Mouse (Mus musculus): Measurements from ENCODE around the gene 4930562C15Rik.

The 4930562C15Rik gene

DNA sequence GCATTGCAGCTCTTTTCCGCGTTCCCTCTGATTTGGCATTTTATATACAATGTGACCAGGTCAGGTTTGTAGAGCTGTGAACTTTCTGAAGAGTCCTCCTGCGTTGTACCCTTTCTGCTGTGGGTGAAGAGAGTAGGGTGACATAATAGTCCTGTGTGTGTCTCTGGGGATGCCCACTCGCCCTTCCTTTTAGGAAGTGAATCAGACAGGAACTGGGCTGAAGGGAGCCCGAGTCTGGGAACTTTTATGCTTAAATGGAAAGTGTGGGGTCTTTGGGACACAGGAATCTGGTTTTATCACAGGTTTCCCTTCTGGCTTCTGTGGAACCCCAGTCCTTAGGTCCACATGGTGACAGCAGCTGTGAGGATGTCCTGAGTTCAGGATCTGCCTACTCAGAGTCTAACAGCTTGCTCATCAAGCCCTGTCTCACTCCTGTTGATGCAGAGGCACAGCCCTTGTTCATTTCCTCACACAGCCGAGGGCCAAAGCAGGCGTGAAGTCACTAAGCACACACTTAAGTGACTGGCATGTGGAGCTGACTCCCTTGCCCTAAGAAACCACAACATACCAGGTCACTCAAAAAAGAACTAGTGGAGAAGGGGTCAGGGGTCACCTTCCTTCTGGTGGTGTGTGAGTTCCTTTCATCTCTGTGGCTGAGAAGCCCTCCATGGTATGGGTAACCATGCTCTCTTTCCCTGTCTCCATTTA is 59.1 kb downstream of the 4930562C15Rik start:
- DNase-seq, result no peak

DNA sequence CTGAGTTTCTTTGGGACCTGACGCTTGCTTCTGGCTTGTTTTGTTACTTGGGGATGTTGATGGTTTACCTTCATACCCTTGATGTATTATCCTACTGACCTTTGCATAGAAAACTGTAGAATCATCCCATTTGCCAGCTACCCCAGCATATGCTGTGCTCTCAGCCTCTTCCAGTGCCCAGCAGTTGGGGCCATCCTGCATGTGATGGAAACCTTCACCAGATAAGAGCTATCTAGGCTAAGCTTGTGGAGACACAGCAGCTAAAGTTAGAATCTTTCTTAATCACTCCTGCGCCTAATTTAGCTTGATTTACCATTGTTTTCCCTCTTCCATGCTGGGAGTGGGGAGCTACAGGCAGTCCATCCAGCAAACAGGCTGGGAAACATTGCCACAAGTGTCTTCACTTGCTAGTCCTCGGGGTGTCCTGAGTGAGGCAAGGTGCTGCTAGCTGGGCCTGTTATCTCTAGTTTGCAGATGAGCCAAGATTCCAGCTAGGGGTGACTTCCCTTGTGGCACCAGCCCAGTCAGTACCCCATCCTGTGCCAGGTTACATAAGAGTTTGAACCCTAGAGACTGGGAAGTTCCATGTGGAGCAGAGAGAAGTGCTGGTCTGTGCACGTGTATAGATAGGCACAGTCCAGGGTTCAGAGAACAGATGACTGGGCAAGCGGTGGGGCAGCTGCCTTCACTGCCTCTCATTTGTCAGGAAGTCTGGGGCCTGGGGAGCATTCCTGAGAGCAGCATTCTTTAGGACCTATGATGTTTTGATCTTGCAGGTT is 61.2 kb downstream of the 4930562C15Rik start:
- DNase-seq, result peak; percentile 46 to 50

DNA sequence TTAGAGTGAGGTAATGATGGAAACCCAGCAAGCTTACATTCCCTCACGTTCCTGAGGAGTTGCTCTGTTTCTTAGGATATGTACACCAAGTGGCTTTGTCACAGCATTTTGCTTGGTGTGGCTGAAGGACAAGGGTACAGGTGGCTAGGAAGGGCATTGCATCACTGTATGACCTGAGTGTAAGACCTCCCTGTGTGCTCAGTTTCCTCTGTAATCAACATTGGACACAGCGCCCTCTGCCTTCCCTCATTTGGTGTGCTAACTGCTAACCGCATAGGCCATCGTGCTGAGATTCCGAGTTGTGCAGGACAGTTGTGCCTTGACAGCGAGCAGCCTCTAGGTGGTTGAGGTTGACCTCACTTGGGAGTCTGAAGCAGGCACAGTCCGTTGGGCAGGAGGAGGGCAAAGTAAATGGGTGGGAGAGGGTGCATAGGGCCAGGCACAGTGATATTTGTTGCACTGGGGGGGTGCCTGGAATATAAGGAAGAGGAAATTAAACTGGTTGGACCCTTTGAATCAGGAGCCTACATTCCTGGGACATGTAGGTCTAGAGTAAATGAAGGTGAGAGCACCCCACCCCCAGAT is 62.0 kb downstream of the 4930562C15Rik start:
- DNase-seq, result no peak

GRCm38 (mm10) chr16:4898881-4899280 is 63.7 kb downstream of the 4930562C15Rik start:
- DNase-seq, result peak; percentile 40 to 51

GRCm38 (mm10) chr16:4899711-4900110 is 64.5 kb downstream of the 4930562C15Rik start:
- no peak for DNase-seq

GRCm38 (mm10) chr16:4901167-4901566 is 66.0 kb downstream of the 4930562C15Rik start:
- no peak for DNase-seq

GRCm38 (mm10) chr16:4902390-4902789 is 67.2 kb downstream of the 4930562C15Rik start:
- no peak for DNase-seq

DNA sequence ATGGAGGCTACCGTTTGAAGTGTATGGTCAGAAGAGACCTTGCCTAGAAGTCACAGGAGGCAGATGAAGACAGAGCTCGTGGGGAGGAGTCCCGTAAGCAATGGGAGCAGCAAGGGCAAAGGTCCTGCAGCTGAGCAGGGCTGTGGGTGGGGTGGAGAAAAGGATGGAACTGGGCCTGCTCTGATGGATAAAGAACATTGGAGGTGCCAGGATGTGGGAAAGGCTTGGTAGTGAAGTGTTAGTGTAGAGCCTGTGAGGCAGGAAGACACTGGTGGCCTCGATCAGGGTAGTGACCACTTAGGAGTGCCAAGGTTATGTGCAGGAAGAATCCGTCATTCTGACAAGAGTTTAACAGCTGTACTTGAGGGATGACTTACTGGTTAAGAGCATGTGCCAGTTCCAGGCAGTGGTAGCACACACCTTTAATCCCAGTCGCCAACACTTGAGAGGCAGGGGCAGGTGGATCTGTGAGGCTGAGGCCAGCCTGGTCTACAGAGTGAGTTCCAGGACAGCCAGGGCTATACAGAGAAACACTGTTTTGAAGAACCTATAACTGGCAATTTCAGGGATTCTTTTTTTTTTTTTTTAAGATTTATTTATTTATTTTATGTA is 68.4 kb downstream of the 4930562C15Rik start:
- DNase-seq, result no peak

- DNase-seq, result no peak
Measured at GRCm38 (mm10) chr16:4904878-4905277, 69.7 kb downstream of the 4930562C15Rik start.

DNA sequence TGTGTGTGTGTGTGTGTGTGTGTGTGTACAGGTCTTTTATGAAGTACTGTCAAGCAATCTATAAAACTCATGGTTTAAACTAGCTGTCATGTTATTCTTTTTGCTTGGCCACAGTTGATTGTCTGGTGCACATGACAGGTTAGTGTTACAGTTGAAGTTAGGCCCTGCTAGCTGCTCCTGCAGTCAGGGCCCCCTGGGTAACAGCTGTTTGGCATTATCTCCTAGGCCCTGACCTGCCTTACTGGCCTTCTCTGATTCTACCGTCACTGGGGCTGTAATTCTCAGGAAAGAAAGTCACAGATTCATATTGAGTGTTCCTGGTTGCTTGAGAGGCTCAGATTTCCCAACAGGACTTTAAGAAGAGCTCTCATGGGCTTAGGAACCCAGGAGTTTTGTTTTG is 70.4 kb downstream of the 4930562C15Rik start:
- no peak for DNase-seq

- no peak for DNase-seq
Measured at GRCm38 (mm10) chr16:4906559-4906958, 71.3 kb downstream of the 4930562C15Rik start.

DNA sequence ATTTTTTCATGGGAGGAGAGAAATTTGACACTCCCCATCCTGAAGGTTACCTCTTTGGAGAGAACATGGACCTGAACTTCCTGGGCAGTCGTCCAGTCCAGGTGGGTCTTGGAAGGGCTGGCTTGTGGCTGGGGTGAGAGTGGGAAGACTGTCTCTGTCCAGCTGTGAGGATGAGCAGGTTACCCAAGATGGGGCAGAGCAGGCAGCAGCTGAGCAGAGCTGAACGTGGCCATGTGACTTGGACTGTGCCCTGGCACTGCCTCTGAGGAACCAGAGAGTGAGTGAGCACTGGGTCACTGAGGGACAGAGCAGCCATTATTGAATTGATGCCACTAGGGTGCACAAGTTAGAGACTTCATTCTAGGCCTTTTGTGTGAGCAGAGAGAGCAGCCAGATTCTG is 72.2 kb downstream of the 4930562C15Rik start:
- DNase-seq, result no peak

DNA sequence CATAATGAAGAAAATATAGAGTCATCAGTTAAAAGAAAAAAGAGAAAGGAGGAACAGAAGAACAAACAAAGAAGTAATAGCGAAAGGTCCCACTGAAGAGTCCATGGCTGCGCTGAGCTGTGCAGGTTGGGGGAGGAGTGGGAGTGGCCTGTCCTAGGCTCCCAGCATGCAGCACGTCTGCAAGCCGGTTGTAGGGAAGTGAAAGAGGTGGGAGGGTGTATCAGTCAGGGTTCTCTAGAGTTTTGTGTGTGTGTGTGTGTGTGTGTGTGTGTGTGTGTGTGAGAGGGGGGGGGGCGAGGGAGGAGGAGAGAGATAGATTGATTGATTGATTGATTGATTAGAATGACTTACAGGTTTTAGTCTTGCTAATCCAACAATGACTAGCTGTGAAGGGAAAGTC is 72.8 kb downstream of the 4930562C15Rik start:
- DNase-seq, result no peak

DNA sequence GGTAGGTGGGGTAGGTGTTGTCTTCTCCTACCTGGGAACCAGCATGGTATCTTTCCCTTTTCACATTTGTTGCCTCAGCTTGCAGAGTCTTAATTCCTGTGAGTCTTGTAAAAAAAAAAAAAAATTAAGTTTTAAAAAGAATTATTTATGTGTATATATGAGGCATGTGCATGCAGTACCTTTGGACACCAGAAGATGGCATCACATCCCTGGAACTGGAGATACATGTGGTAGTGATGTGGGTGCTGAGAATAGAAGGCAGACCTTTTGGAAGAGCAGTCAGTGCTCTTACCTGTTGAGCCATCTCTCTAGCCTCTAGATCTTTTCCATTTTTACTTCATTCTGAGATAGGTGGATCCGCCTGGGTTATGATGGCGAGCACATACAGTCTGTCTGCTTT is 74.5 kb downstream of the 4930562C15Rik start:
- DNase-seq, result no peak

DNA sequence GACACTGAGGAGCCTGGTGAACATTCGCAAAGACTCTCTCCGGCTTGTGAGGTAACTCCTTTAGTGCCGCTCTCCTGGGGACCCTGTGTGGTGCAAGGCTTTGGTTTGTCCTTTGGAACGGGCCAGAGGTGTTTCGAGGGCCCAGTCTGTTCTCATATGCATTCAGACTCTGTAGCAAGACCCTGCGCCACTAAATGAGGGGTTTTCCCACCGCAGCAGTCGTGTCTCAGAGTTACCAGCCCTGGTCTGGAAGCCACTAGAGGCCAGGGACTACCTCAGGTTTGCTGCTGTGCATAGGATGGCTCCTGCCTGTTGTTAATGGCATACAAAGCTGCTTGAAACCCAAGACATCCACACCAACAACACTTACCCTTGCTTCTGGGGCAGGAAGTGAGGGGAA is 75.5 kb downstream of the 4930562C15Rik start:
- DNase-seq, result no peak

DNA sequence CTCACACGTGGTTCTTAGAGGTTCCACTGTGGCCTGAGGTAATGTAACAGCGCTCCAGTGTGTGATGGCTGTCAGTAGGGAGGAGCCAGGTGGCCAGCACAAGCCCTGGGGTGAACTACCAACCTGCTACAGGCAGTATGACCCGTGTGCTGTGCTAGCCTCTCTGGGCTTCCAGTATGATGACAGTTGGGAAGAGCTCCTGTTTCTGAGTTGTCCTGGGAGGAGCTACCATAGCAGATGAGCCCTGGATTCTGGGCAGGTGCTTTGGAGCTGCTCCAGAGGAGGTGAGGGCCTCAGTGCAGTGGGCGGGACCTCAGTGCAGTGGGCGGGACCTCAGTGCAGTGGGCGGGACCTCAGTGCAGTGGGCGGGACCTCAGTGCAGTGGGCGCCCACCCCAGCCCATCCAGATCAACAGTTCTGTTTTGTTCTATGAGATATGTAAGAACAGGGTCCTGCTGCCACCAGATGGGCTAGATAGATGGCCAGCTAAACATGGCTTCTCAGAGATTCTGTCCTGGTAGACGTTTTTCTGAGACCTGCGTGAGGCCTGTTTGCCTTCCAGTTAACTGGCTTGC is 76.9 kb downstream of the 4930562C15Rik start:
- no peak for DNase-seq

DNA sequence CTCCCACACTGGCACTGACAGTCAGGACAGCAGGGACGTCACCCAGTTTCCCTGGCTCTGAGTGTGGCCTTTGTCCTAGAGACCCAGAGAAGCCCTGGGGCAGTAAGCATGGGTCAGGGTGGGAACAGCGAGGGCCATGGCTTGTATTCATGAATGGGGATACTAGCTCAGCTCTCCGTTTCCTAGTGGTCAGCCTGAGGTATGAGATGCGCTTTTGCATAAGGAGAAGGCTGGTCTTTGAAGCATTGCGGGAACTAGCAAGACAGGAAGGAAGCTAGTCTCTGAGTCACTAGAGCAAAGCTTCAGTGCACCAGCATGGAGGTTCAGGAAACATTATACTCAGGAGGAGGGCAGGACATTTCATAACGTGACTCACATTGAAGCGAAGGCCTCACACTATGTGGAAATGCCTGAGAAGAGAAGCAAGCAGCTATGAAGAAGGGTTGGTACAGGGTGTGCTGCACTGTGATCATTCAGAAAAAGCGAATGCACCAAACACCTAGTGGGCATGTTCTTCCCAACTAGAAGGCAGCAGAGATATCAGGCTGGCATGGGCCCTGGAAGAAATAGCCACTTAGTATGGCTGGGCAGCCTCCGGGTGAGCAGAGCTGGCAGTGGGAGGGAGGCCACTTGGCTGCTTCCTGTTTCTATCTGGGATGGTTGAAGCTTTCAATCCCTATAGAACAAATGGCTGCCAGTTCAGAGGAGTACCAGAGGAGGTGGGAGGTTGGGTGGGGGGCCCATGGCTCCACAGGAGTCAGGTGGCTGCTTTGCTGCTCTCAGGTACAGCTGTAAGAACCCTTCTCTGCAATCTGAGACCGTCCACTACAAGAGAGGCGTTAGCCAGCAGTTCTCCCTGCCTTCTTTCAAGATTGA is 77.9 kb downstream of the 4930562C15Rik start:
- DNase-seq, result no peak

DNA sequence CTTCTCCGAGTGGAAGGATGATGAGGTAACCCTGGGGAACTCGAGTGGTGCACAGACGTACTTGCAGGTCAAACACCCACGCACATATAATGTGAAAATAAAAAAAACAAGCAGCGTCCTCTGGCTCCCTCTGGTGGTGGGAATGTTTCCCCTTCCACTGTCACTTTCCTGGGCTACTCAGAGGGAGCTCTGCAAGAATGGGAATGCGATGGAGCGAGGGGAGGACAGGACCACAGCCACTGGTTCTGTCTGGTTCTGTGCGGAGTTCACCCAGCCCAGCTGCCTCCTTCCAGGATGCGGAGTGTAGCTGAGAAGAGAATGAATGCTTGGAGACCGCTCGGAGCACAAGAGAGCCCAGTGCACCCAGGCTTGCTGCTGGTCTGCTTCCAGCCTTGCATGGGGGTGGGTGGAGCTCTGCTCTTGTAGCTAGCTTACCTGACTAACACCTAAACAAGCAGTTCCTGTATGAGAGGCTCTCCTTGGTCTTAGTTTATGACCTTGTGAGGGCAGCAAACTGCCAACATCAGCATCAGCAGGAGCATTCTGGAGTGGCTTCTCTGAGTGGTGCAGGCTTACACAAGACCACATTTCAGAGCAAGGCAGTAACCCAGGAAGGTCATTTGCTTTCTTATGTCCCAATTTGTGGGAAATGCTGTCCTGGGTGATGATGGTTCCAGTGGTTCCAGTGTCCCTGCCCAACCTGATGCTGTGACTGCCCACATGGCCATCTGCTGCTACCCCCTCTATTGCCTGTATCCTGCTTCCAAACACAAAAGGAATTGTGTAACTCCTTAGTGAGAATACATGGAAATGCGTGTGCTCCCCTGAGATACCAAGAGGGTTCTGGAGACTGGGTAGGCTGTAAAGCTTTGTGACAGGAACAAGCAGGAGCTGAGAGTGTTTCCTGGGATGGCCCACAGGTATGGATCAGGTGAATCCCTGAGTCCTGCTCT is 78.8 kb downstream of the 4930562C15Rik start:
- peak; percentile 86 to 89 for DNase-seq

DNA sequence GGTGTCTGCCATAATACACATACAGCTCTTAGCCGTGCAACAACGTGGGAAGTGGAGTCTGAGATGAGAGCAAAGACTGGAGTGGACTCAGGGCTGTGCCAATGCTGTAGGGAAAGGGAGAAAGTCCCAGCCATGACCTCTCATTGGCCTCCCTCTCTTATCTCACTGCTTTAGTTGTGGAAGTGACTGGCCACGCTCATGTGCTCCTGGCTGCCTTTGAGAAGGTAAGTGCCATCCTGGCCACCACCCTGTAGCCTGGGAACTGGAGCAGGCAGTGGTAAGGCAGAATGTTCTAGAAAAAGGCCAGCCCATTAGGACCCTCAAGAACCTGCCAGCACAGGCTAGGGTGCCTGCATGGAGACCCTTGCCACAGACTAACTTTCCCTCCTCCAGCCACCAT is 80.7 kb downstream of the 4930562C15Rik start:
- no peak for DNase-seq

DNA sequence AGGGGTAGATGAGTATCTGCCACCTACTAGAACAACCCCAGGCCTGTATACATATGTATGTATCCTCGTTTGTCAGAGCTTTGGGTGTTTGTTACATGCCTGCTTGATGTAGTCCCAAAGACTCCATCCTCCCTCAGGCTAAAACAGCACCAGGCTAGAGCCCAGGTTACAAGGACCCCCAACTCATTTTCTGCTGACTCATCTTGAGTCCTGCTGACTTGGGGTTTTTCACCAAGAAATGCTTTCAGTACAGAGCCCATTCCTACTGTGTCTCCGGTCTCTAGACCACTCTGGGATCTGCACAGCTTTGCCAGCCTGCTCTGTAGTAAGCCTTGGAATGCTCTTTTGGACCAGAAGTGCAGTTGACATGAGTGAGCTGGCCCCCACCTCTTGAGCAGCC is 81.4 kb downstream of the 4930562C15Rik start:
- DNase-seq, result no peak

All from cerebellum, postnatal 25 days (tissue).